Mouse (Mus musculus) intestine, embryonic 16.5 days (tissue): Measurements from ENCODE around the gene Inip. TPM values are rescaled to one million over a fixed set of nuclear protein-coding genes. Genes with fewer than 3 reads are reported as not detected.

ENCODE experiments used
- ATAC-seq: fragments of 200-750 bp; cut with Nextera tagmentation; 2 replicates; pipeline ENCODE4 v1.8.0; 2017; ENCODE audit warnings: moderate TSS enrichment, moderate library complexity
- H3K27ac ChIP-seq: fragments of 300-500 bp; sonication (generic); 2 replicates; pipeline ENCODE4 v1.5.1; 2014; ENCODE audit warnings: mild to moderate bottlenecking, low read length
- H3K27me3 ChIP-seq: fragments of 300-500 bp; sonication (generic); replicated peaks from 2 replicates; pipeline ENCODE4 v1.6.1; 2014; ENCODE audit warnings: low read length, control low read depth, mixed read lengths; ENCODE audit not compliant: control insufficient read depth, insufficient read depth
- H3K36me3 ChIP-seq: fragments of 300-500 bp; sonication (generic); 2 replicates; pipeline ENCODE4 v1.6.1; 2014; ENCODE audit warnings: low read length, control low read depth; ENCODE audit not compliant: control insufficient read depth, insufficient read depth
- H3K4me1 ChIP-seq: fragments of 300-500 bp; sonication (generic); 2 replicates; pipeline ENCODE4 v1.6.1; 2014; ENCODE audit warnings: low read length, control low read depth, mixed read lengths; ENCODE audit not compliant: control insufficient read depth, insufficient read depth
- H3K4me2 ChIP-seq: fragments of 300-500 bp; sonication (generic); 2 replicates; pipeline ENCODE4 v1.6.1; 2014; ENCODE audit warnings: low read depth, low read length, control low read depth
- H3K4me3 ChIP-seq: fragments of 300-500 bp; sonication (generic); 2 replicates; pipeline ENCODE4 v1.5.1; 2014; ENCODE audit warnings: mild to moderate bottlenecking, low read length
- H3K9ac ChIP-seq: fragments of 300-500 bp; sonication (generic); 2 replicates; pipeline ENCODE4 v1.6.1; 2014; ENCODE audit warnings: low read depth, low read length
- H3K9me3 ChIP-seq: fragments of 300-500 bp; sonication (generic); 2 replicates; pipeline ENCODE4 v1.6.1; 2016; ENCODE audit warnings: low read length, control low read depth; ENCODE audit not compliant: control insufficient read depth
- WGBS: fragments of 180-500 bp; shearing (Covaris S2); extraction: QIAGEN DNeasy Blood & Tissue Kit; methylation state at CpG from one replicate; pipeline ENCODE4 v1.1.7; 2014; 5-methylcytosine and 5-hydroxymethylcytosine counted together
- polyA plus RNA-seq: library from polyadenylated mRNA; unstranded; fragments of >200 nt; fragmentation: Nextera tagmentation; extraction: Ambion mirVana; gene quantifications from 2 replicates; pipeline ENCODE4 v1.2.1, GENCODE M21; 2015

Inip gene
- polyA plus RNA-seq, 1 experiment from 2014 or later, result 37.6 TPM

- no peak overlapping the region for H3K4me3 ChIP-seq
- no peaks in the 10 kb centered on the region for H3K9me3 ChIP-seq
- H3K27ac ChIP-seq, result no peak overlapping the region
- no peaks in the 10 kb centered on the region for H3K27me3 ChIP-seq
- H3K4me2 ChIP-seq, result no peak overlapping the region
- no peak for ATAC-seq
- H3K36me3 ChIP-seq, result no peaks in the 10 kb centered on the region
- H3K4me1 ChIP-seq, result no peaks in the 10 kb centered on the region
- under 1% methylated on average over 7 of the region's 7 CpGs for WGBS
- H3K9ac ChIP-seq, result no peak overlapping the region
Observed at GRCm38 (mm10) chr4:59786661-59787060, 14.7 kb downstream of the Inip start.

GRCm38 (mm10) chr4:59785412-59785811 is 16.0 kb downstream of the Inip start:
- no peak overlapping the region for H3K9ac ChIP-seq
- no peak overlapping the region for H3K4me2 ChIP-seq
- H3K27ac ChIP-seq, result no peak overlapping the region
- 26% methylated on average over 2 of the region's 2 CpGs for WGBS
- no peak overlapping the region for H3K4me3 ChIP-seq
- no peaks in the 10 kb centered on the region for H3K9me3 ChIP-seq
- H3K36me3 ChIP-seq, result no peaks in the 10 kb centered on the region
- H3K27me3 ChIP-seq, result no peaks in the 10 kb centered on the region
- ATAC-seq, result no peak
- no peaks in the 10 kb centered on the region for H3K4me1 ChIP-seq

- under 1% methylated on average over 36 of the region's 36 CpGs for WGBS
- H3K36me3 ChIP-seq, result no peaks in the 10 kb centered on the region
- ATAC-seq, result peak; percentile 98
Observed at GRCm38 (mm10) chr4:59783685-59784279, 17.6 kb downstream of the Inip start.

GRCm38 (mm10) chr4:59782853-59783684 is 18.3 kb downstream of the Inip start:
- H3K9ac ChIP-seq, result peak overlapping the region; percentile 83
- no peaks in the 10 kb centered on the region for H3K9me3 ChIP-seq
- H3K27me3 ChIP-seq, result no peaks in the 10 kb centered on the region
- ATAC-seq, result peak; percentile 61
- H3K4me3 ChIP-seq, result peak overlapping the region; percentile 91
- H3K4me2 ChIP-seq, result peak overlapping the region; percentile 88
- H3K36me3 ChIP-seq, result no peaks in the 10 kb centered on the region
- peak overlapping the region; percentile 42 for H3K27ac ChIP-seq
- WGBS, result under 1% methylated on average over 47 of the region's 47 CpGs
- no peaks in the 10 kb centered on the region for H3K4me1 ChIP-seq

More at GRCm38 (mm10) chr4:59783685-59784279, 17.6 kb downstream of the Inip start:
- no peaks in the 10 kb centered on the region for H3K9me3 ChIP-seq
- H3K9ac ChIP-seq, result peak overlapping the region; percentile 83
- peak overlapping the region; percentile 42 for H3K27ac ChIP-seq
- H3K4me2 ChIP-seq, result peak overlapping the region; percentile 88
- no peaks in the 10 kb centered on the region for H3K27me3 ChIP-seq
- peak overlapping the region; percentile 91 for H3K4me3 ChIP-seq
- H3K4me1 ChIP-seq, result no peaks in the 10 kb centered on the region

GRCm38 (mm10) chr4:59780568-59780967 is 20.8 kb downstream of the Inip start:
- Histone ChIP-seq H3K4me1 (no peaks in the 10 kb centered on the region), H3K9me3 (no peaks in the 10 kb centered on the region), H3K27ac (no peak overlapping the region), H3K36me3 (no peaks in the 10 kb centered on the region), H3K4me2 (no peak overlapping the region), H3K4me3 (no peak overlapping the region), H3K27me3 (no peaks in the 10 kb centered on the region), H3K9ac (no peak overlapping the region)
- no peak for ATAC-seq
- WGBS, result 20% methylated on average over 1 of the region's 1 CpGs

- Histone ChIP-seq H3K9me3 (no peaks in the 10 kb centered on the region), H3K4me3 (no peak overlapping the region), H3K27me3 (no peaks in the 10 kb centered on the region), H3K36me3 (peaks cover 3% of the 10 kb centered on the region; the same call in 1 of the 2 replicates), H3K27ac (no peak overlapping the region), H3K9ac (no peak overlapping the region), H3K4me2 (no peak overlapping the region), H3K4me1 (no peaks in the 10 kb centered on the region)
- 82% methylated on average over 3 of the region's 3 CpGs for WGBS
- no peak for ATAC-seq
Observed at GRCm38 (mm10) chr4:59777828-59778227, 23.6 kb downstream of the Inip start.

- Histone ChIP-seq H3K4me1 (no peaks in the 10 kb centered on the region), H3K9ac (no peak overlapping the region), H3K4me2 (no peak overlapping the region), H3K27ac (no peak overlapping the region), H3K4me3 (no peak overlapping the region), H3K9me3 (no peaks in the 10 kb centered on the region), H3K27me3 (no peaks in the 10 kb centered on the region), H3K36me3 (peaks cover 3% of the 10 kb centered on the region)
- WGBS, result 73% methylated on average over 17 of the region's 17 CpGs
- ATAC-seq, result no peak
Observed at GRCm38 (mm10) chr4:59772171-59772879, 29.1 kb downstream of the Inip start.

- Histone ChIP-seq H3K4me2 (no peak overlapping the region), H3K27me3 (no peaks in the 10 kb centered on the region), H3K9ac (no peak overlapping the region), H3K4me3 (no peak overlapping the region), H3K9me3 (no peaks in the 10 kb centered on the region), H3K36me3 (no peaks in the 10 kb centered on the region; the same call in 1 of the 2 replicates), H3K27ac (no peak overlapping the region), H3K4me1 (no peaks in the 10 kb centered on the region)
- ATAC-seq, result no peak
- WGBS, result 73% methylated on average over 2 of the region's 2 CpGs
Observed at GRCm38 (mm10) chr4:59767717-59768116, 33.7 kb downstream of the Inip start.

- H3K9me3 ChIP-seq, result no peaks in the 10 kb centered on the region
- H3K4me3 ChIP-seq, result no peak overlapping the region
- peaks cover 3% of the 10 kb centered on the region; the same call in 1 of the 2 replicates for H3K4me1 ChIP-seq
- 30% methylated on average over 7 of the region's 7 CpGs for WGBS
- H3K27ac ChIP-seq, result peak overlapping the region; percentile 57; the same call in 1 of the 2 replicates
- no peaks in the 10 kb centered on the region for H3K27me3 ChIP-seq
- peak; percentile 73 for ATAC-seq
- H3K4me2 ChIP-seq, result no peak overlapping the region
- H3K36me3 ChIP-seq, result no peaks in the 10 kb centered on the region
- H3K9ac ChIP-seq, result no peak overlapping the region
Observed at GRCm38 (mm10) chr4:59765385-59766005, 35.9 kb downstream of the Inip start.
